Mouse (Mus musculus) T-helper 1 cell (primary cell): ENCODE measurements around the gene Fam131c.

Experiments used
- in situ Hi-C: fragments of 300-600 bp; cut with MboI, MseI; formaldehyde crosslinking; loops from one replicate; pipeline ENCODE4 v1.15.1; 2025; ENCODE audit warnings: high pct_unique_total_duplicates

The Fam131c gene

DNA sequence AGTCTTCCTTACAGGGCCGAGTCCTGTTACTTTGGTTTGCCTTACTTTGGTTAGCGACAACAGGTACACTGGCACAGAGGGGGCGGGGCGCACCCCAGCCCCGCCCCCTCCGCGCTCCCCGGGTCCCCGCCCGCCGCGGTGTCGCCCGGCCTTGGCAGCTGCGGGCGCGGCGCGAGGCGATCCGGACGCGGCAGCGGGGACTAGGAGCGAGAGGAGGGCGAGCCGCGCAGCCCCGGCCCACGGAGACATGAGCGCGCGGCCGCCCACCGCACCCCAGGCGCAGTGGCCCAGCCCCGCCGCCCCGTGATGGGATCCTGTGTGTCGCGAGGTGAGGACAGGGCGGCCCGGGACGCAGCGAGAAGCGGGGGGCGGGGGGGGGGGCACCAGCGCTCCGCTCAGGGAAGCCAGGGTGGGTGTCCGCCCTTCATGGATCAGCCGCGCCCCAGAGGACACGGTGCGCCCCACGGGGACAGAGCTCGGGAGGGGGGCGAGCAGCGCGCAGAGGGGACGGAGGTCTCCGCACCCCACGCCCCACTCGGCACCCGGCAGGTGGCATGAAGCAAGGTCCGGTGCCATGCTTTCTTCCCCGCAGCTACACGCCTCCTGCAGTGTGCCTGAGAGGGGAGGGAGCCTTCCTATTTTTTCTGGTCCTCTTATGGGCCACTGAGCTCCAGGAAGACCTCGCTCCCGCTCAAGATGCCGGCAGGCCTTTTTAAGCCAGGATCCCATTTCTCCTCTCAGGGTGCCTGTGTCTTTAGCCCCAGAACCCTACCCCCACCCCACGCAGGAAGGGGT, at the start of gene Fam131c:
Gene Fam131c (plus strand): TSS at position 224 of the 795 bp plus-strand sequence.
- in situ Hi-C loops, result no loop called here

DNA sequence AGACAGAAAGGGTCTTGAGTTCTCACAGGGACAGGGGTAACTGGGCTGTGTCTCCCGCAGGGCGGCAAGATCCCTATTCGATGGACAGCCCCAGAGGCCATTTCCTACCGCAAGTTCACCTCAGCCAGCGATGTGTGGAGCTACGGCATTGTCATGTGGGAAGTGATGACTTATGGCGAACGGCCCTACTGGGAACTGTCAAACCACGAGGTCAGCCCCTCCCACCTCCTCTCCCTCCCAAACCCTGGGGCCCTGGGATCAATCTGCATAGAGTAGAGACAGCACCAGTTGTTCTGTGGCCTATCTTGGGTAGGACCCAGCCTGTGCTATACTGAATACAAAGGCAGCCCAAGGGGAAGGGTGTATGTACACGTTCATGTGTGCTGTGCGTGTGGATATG, 45.5 kb upstream of the Fam131c start:
- in situ Hi-C loops, result no loop called here

- in situ Hi-C loops, result loop anchor here (25.0 kb wide), 1 partner anchor 1688 kb away; no protein-coding TSS in a partner anchor
These were observed 43.2 kb upstream of the Fam131c start for GRCm38 (mm10) chr4:141324771-141325191.

DNA sequence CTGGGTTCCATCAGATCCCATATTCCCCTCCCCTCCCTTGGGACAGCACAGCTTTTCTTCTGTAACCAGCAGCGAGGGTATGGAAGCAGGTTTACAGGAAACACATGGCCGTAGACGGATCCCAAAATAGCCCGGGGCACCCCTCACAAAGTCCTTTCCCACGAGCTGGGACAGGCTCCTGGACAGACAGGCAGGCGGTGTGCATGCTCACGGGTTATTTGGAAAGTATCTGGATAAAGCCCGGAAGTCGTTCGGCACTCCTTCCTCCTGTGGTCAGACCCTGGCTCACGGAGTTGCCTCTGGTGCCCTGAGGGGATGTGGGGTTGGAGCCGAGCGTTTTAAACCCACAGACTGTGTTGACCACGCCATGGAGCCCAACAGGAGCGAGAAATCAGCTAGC, 42.4 kb upstream of the Fam131c start:
- in situ Hi-C loops, result loop anchor here (25.0 kb wide), 1 partner anchor 1687 kb away; no protein-coding TSS in a partner anchor

GRCm38 (mm10) chr4:141327075-141327474, 40.9 kb upstream of the Fam131c start:
- in situ Hi-C loops, result loop anchor here (25.0 kb wide), 1 partner anchor 1685 kb away; no protein-coding TSS in a partner anchor

DNA sequence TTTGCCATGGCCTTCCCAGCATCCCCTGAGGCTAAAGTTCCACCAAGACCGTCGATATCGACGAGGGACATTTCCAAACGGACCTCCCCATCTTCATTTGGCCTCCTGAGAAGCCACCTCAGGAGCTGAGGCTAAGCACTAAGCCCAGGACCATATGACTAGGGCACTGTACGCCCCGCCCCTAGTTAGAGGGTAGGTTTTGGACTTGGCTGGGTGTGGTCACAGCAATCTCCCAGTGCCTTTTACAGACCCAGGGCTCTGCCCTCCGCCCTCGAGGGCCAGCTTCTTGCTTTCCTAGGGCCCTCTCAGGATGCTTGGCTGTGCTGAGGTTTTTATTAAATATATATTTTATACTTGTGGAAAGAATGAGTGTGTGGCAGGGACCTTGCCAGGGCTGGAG, 39.3 kb upstream of the Fam131c start:
- in situ Hi-C loops, result loop anchor here (25.0 kb wide), 1 partner anchor 1684 kb away; no protein-coding TSS in a partner anchor

GRCm38 (mm10) chr4:141329968-141330367, 38.1 kb upstream of the Fam131c start:
- in situ Hi-C loops, result loop anchor here (25.0 kb wide), 1 partner anchor 1682 kb away; no protein-coding TSS in a partner anchor

- in situ Hi-C loops, result loop anchor here (25.0 kb wide), 1 partner anchor 1681 kb away; no protein-coding TSS in a partner anchor
These were observed 36.6 kb upstream of the Fam131c start for GRCm38 (mm10) chr4:141331446-141331845.

DNA sequence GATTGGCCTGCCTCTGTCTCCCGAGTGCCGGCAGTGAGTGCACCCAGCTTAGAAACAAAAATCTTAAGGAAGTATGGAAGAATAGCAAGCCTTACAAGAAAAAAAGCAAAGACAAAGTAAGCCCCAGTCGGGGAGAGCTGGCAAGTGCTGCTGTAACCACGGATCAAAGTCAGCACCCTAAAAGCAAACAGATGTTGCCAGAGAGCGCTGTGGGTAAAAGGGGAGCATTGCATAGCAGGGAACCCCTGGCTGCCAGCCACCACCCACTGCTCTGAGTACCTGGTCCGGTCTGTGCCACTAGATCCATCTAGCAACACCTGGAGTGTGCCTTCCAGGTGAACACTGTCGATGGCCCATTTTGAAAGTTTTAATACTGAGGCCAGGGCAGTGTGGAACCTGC, 35.8 kb upstream of the Fam131c start:
- in situ Hi-C loops, result loop anchor here (25.0 kb wide), 1 partner anchor 1680 kb away; no protein-coding TSS in a partner anchor

GRCm38 (mm10) chr4:141334695-141335094, 33.3 kb upstream of the Fam131c start:
- in situ Hi-C loops, result loop anchor here (25.0 kb wide), 1 partner anchor 1678 kb away; no protein-coding TSS in a partner anchor

GRCm38 (mm10) chr4:141335263-141335796, 32.7 kb upstream of the Fam131c start:
- in situ Hi-C loops, result loop anchor here (25.0 kb wide), 1 partner anchor 1677 kb away; no protein-coding TSS in a partner anchor

GRCm38 (mm10) chr4:141336196-141336595, 31.8 kb upstream of the Fam131c start:
- in situ Hi-C loops, result loop anchor here (25.0 kb wide), 1 partner anchor 1676 kb away; no protein-coding TSS in a partner anchor

- in situ Hi-C loops, result loop anchor here (25.0 kb wide), 1 partner anchor 1674 kb away; no protein-coding TSS in a partner anchor
These were observed 30.0 kb upstream of the Fam131c start for GRCm38 (mm10) chr4:141337986-141338385.

DNA sequence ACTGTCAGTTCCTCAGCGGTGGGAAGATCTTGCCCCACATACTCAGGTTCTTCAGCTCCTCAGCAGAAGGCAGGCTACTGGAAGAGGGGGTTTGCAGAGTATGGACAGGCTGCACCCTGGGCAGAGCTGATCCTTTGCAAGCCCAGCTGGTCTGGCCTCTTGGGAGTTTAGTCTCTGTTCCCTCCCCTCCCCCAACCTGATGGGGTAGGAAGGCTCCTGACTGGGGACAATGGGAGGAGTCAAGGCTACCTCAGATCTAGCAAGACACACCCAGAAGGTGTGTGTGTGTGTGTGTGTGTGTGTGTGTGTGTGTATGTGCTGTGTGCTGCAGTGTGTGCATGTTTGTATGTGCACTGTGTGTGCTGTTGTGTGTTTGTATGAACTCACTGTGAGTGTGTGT, 29.2 kb upstream of the Fam131c start:
- in situ Hi-C loops, result loop anchor here (25.0 kb wide), 1 partner anchor 1673 kb away; no protein-coding TSS in a partner anchor

DNA sequence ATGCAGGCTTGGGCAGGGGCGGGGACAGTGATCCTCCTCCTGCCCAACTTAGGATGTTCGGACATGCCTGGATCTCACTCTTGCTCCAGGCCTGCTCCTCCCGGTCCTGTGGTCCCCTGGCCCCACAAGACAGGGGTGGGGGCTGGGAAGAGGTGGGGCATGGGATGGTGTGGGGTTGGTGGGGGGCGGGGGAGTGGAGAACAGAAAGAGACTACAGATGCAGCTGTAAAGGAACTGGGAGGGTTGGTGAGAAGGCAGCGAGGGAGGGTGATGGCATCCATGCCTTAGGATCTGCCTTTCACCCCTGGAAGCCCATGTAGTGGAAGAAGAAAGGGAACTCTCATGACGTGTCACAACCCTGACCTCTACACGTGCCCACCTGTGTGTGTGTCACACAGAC, 26.5 kb upstream of the Fam131c start:
- in situ Hi-C loops, result loop anchor here (25.0 kb wide), 1 partner anchor 1671 kb away; no protein-coding TSS in a partner anchor

GRCm38 (mm10) chr4:141343515-141343914, 24.5 kb upstream of the Fam131c start:
- in situ Hi-C loops, result loop anchor here (25.0 kb wide), 1 partner anchor 1669 kb away; no protein-coding TSS in a partner anchor

GRCm38 (mm10) chr4:141345219-141345618, 22.8 kb upstream of the Fam131c start:
- in situ Hi-C loops, result loop anchor here (25.0 kb wide), 1 partner anchor 1667 kb away; no protein-coding TSS in a partner anchor

DNA sequence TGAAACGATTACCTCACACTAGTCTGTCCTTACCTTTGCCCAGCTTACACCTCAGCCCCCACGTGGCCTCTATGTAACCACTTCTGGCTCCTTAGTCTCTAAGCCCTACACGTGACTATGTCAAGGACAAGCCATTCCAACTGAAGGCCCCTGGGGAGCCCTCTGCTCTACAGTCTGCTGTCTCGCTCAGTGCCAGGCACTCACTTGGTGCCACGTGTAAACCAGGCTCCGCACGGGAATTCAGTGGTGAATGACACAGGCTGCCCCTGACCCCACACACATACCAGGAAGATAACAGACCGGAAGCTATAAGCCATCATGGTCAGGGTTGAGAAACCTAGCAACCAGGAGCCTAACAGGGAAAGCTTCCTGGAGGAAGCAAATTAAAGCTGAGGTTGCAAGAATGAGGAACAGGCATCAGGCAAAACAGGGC, 20.6 kb upstream of the Fam131c start:
- in situ Hi-C loops, result loop anchor here (25.0 kb wide), 1 partner anchor 1665 kb away; no protein-coding TSS in a partner anchor

GRCm38 (mm10) chr4:141348616-141349015, 19.4 kb upstream of the Fam131c start:
- in situ Hi-C loops, result loop anchor here (25.0 kb wide), 1 partner anchor 1664 kb away; no protein-coding TSS in a partner anchor

- in situ Hi-C loops, result no loop called here
These were observed 18.0 kb upstream of the Fam131c start for GRCm38 (mm10) chr4:141350015-141350414.

- in situ Hi-C loops, result no loop called here
These were observed 16.0 kb upstream of the Fam131c start for GRCm38 (mm10) chr4:141351972-141352371.

- in situ Hi-C loops, result no loop called here
These were observed 15.0 kb upstream of the Fam131c start for GRCm38 (mm10) chr4:141352986-141353385.
